Comparison of ENCODE assay signal across 20 mouse cellular contexts in the genomic region with DNA sequence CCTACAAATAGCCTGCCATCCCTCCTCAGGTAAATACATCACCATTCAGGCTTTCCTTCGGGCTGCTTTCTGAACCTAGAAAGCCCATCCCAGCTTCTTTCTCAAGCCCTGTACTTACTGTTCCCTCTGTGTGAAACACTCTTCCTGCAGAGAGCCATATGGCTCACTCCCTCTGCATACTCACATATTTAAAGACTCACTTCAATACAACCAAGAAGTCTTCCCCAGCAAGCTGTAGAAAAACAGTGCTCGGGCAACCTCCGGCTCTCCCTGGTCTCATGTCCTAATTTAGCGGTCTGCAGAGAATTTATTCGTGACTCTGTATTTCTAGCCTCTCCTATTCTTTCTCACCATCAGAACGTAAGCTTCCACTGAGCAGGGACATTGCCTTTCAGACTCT.
A peak's percentile ranks its signal among the peaks of the same experiment; 100 is the strongest.
DNase-seq lines count a peak whose midpoint lies in the region; ATAC-seq lines count a peak whose summit lies in the region.
"Had no signal": no experiment of that assay in that cellular context is flagged by ENCODE, and none has a peak within 500 bp of the region (broad histone marks: within the 10 kb centered on the region; RNA-seq: fewer than 3 reads in every experiment).

No protein-coding gene starts in this region.

- H3K27me3 ChIP-seq in heart, embryonic 10.5 days (ENCODE audit: insufficient read depth, poor library complexity, severe bottlenecking), result no peaks in the 10 kb centered on the region
- no peaks in the 10 kb centered on the region for H3K27me3 ChIP-seq in midbrain, embryonic 11.5 days (ENCODE audit: control insufficient read depth, insufficient read depth, low read length)
- H3K27me3 ChIP-seq: kidney, embryonic 15.5 days; limb, embryonic 12.5 days; liver, embryonic 13.5 days had no signal

- DNase-seq in heart, embryonic 10.5 days (ENCODE audit: low spot score), result no peak
- no peak for DNase-seq in heart, postnatal 36 days
- DNase-seq in right cerebral cortex, postnatal 10 days (ENCODE audit: low spot score in 2 of 2), result peak; percentile 45 to 60
- no peak for DNase-seq in right cerebral cortex, postnatal 25 days
- DNase-seq in cerebellum, postnatal 36 days, result peak; percentile 20 to 53
- no peak for DNase-seq in midbrain, embryonic 11.5 days (ENCODE audit: low spot score, missing footprints)
- no peak for DNase-seq in retina, embryonic 14.5 days (ENCODE audit: low spot score)
- DNase-seq: embryo, embryonic 11 days; gastrocnemius, postnatal 14 days; heart, adult 18-20 months; heart, postnatal 4 days; liver, embryonic 13.5 days had no signal

- H3K4me2 ChIP-seq in midbrain, embryonic 11.5 days, result no peak overlapping the region
- H3K4me2 ChIP-seq: kidney, embryonic 15.5 days; limb, embryonic 12.5 days; liver, embryonic 13.5 days; lung, embryonic 14.5 days; midbrain, embryonic 12.5 days had no signal

- H3K4me3 ChIP-seq in heart, embryonic 10.5 days, result no peak overlapping the region
- no peak overlapping the region for H3K4me3 ChIP-seq in midbrain, embryonic 11.5 days (ENCODE audit: low read depth, low read length)
- H3K4me3 ChIP-seq: kidney, embryonic 15.5 days; limb, embryonic 12.5 days; liver, embryonic 13.5 days; midbrain, embryonic 12.5 days had no signal

- H3K4me1 ChIP-seq in heart, embryonic 10.5 days, result peaks cover 72% of the 10 kb centered on the region
- 0 out of 2 replicates have a peak, but pooled peaks cover 7% of the 10 kb centered on the region for H3K4me1 ChIP-seq in midbrain, embryonic 11.5 days (ENCODE audit: control insufficient read depth, insufficient read depth, low read length)

- WGBS in heart, embryonic 10.5 days, result 53% methylated on average over 6 of the region's 6 CpGs
- WGBS in midbrain, embryonic 11.5 days, result 72% methylated on average over 6 of the region's 6 CpGs

- no peak overlapping the region for H3K9ac ChIP-seq in midbrain, embryonic 11.5 days (ENCODE audit: low read length)
- H3K9ac ChIP-seq: kidney, embryonic 15.5 days; limb, embryonic 12.5 days; liver, embryonic 13.5 days; lung, embryonic 14.5 days; midbrain, embryonic 12.5 days had no signal

- no peaks in the 10 kb centered on the region for H3K36me3 ChIP-seq in heart, embryonic 10.5 days
- no peaks in the 10 kb centered on the region for H3K36me3 ChIP-seq in midbrain, embryonic 11.5 days (ENCODE audit: control insufficient read depth, insufficient read depth, low read length)
- H3K36me3 ChIP-seq: kidney, embryonic 15.5 days; limb, embryonic 12.5 days; liver, embryonic 13.5 days; midbrain, embryonic 12.5 days had no signal

- peak overlapping the region; percentile 63; the same call in 1 of the 2 replicates for H3K27ac ChIP-seq in heart, embryonic 10.5 days
- no peak overlapping the region for H3K27ac ChIP-seq in midbrain, embryonic 11.5 days (ENCODE audit: low read depth, low read length)
- H3K27ac ChIP-seq: hindbrain, postnatal 0 days; kidney, embryonic 15.5 days; limb, embryonic 12.5 days; liver, embryonic 13.5 days; macrophage; midbrain, embryonic 12.5 days had no signal

- ATAC-seq in midbrain, embryonic 11.5 days (ENCODE audit: low FRiP score), result no peak
- ATAC-seq: forebrain, embryonic 16.5 days; hindbrain, postnatal 0 days; intestine, postnatal 0 days had no signal

- intact Hi-C loops in heart, postnatal 36 days (cut with DNase I), result no loop called here

- H3K9me3 ChIP-seq in heart, embryonic 10.5 days, result no peaks in the 10 kb centered on the region
- H3K9me3 ChIP-seq in midbrain, embryonic 11.5 days (ENCODE audit: control insufficient read depth, low read length), result no peaks in the 10 kb centered on the region
- H3K9me3 ChIP-seq: kidney, embryonic 15.5 days; limb, embryonic 12.5 days; liver, embryonic 13.5 days; midbrain, embryonic 12.5 days had no signal

Comparison
In these comparisons a context has a peak if more than half of its experiments do, and no peak if none do; other contexts are left out.
1. DNase-seq: peak in right cerebral cortex, postnatal 10 days (2 of 2) and cerebellum, postnatal 36 days (2 of 2); none in heart, embryonic 10.5 days (single experiment), heart, postnatal 36 days (0 of 2), right cerebral cortex, postnatal 25 days (single experiment), midbrain, embryonic 11.5 days (single experiment) and retina, embryonic 14.5 days (single experiment).